Mouse (Mus musculus): ENCODE results near the gene Slc6a6.

DNA sequence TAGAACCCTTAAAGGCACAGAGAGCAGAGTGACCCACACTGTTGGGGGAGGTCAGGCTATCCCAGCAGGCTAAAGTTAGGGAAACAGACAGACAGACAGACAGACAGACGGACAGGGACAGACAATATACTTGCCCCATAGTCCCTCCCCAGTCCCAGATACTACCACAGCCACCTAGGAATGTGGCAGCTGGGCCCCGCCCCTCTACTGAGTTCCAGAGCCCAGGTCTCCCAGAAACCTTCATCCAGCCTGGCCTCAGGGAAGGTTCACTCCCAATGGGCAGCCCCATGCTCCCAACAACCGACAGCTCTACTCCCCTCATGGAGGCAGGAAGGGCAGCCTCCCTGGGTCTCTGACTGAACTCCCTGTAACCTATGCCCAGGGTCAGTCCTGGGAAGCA lies 111.8 kb downstream of the Slc6a6 start:
- TF ChIP-seq POLR2A (IDR thresholded peaks at IDR 0.05; ENCODE audit: low read depth, low read length), result no peak
- TF ChIP-seq CTCF (conservative IDR thresholded peaks at IDR 0.05; ENCODE audit: insufficient read depth, insufficient read length, low read depth, low read length), result no peak
